Mouse (Mus musculus) hindbrain, embryonic 13.5 days (tissue): ENCODE data around the gene C730034F03Rik. TPM values are rescaled to one million over a fixed set of nuclear protein-coding genes. Genes with fewer than 3 reads are reported as not detected.

Experiments
- ATAC-seq: fragments of 200-750 bp; cut with Nextera tagmentation; 2 replicates; pipeline ENCODE4 v1.8.0; 2017; ENCODE audit warnings: moderate TSS enrichment; ENCODE audit not compliant: low FRiP score
- H3K27ac ChIP-seq: fragments of 300-500 bp; sonication (generic); 2 replicates; pipeline ENCODE4 v1.5.1; 2015; ENCODE audit warnings: inconsistent platforms, mild to moderate bottlenecking, moderate library complexity
- H3K27me3 ChIP-seq: fragments of 300-500 bp; sonication (generic); 2 replicates; pipeline ENCODE4 v1.6.1; 2015; ENCODE audit warnings: mild to moderate bottlenecking, inconsistent platforms
- H3K36me3 ChIP-seq: fragments of 300-500 bp; sonication (generic); 2 replicates; pipeline ENCODE4 v1.6.1; 2015; ENCODE audit warnings: mild to moderate bottlenecking, inconsistent platforms
- H3K4me1 ChIP-seq: fragments of 300-500 bp; sonication (generic); replicated peaks from 2 replicates; pipeline ENCODE4 v1.6.1; 2015; ENCODE audit warnings: inconsistent platforms
- H3K4me2 ChIP-seq: fragments of 300-500 bp; sonication (generic); 2 replicates; pipeline ENCODE4 v1.6.1; 2015; ENCODE audit warnings: inconsistent platforms, mild to moderate bottlenecking, moderate library complexity
- H3K4me3 ChIP-seq: fragments of 300-500 bp; sonication (generic); 2 replicates; pipeline ENCODE4 v1.5.1; 2015; ENCODE audit warnings: mild to moderate bottlenecking, inconsistent platforms
- H3K9ac ChIP-seq: fragments of 300-500 bp; sonication (generic); 2 replicates; pipeline ENCODE4 v1.6.1; 2015; ENCODE audit warnings: mild to moderate bottlenecking, inconsistent platforms
- H3K9me3 ChIP-seq: fragments of 300-500 bp; sonication (generic); 2 replicates; pipeline ENCODE4 v1.6.1; 2016; ENCODE audit warnings: inconsistent platforms
- WGBS: fragments of 180-500 bp; shearing (Covaris S2); methylation state at CpG from one replicate; pipeline ENCODE4 v1.1.7; 2015; 5-methylcytosine and 5-hydroxymethylcytosine counted together
- polyA plus RNA-seq: library from polyadenylated mRNA; unstranded; fragments of >200 nt; fragmentation: Nextera tagmentation; extraction: Ambion mirVana; gene quantifications from 2 replicates; pipeline ENCODE4 v1.2.1, GENCODE M21; 2015

The C730034F03Rik gene
- polyA plus RNA-seq = 5.4 and 8.2 TPM in 2 replicates

- peak within 1 kb of the TSS; percentile 90 for H3K4me2 ChIP-seq
- peak within 1 kb of the TSS; percentile 78 for H3K4me3 ChIP-seq
- peak within 1 kb of the TSS; percentile 98 for H3K27ac ChIP-seq
- H3K36me3 ChIP-seq = peaks cover 26% of the 10 kb centered on the region
- H3K4me1 ChIP-seq = peaks cover 28% of the 10 kb centered on the region
- no peaks in the 10 kb centered on the region for H3K9me3 ChIP-seq
- under 1% methylated on average over 70 of the region's 70 CpGs for WGBS
- ATAC-seq = peak; percentile 95
- peak within 1 kb of the TSS; percentile 84 for H3K9ac ChIP-seq
- H3K27me3 ChIP-seq = no peaks in the 10 kb centered on the region
Observed at GRCm38 (mm10) chr15:89429352-89430221, at the start of gene C730034F03Rik, which contains the start of the genes Gm44502 and Chkb. Gene C730034F03Rik (plus strand): TSS chr15:89429589. Gene Gm44502 (minus strand): TSS chr15:89429696. Gene Chkb (minus strand): TSS chr15:89429908.

DNA sequence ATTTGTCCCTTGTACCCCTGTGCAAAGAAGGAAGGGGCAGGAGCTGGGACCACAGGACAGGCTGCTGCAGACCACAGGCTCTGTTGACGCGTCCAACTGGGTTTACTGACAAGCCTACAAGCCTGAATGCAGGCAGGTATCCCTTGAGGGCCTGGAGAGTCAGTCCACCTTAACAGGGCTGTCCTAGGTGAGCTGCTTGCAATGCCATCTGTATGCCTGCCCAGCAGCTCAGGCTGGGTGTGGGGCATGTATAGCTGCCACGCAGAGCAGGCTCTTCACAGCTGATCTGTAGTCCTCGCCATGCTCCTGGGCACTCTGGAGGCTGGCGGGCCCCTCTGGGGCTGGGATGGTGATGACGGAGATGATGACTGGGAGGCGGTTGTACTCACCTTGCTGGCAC lies 44.8 kb upstream of the C730034F03Rik start, which contains the start of gene Klhdc7b:
Klhdc7b (plus strand) TSS at position 301 of the 400 bp plus-strand sequence.
- 89% methylated on average over 7 of the region's 7 CpGs for WGBS
- H3K4me1 ChIP-seq = no peaks in the 10 kb centered on the region
- no peaks in the 10 kb centered on the region for H3K9me3 ChIP-seq
- H3K27ac ChIP-seq = no peak within 1 kb of the TSS
- no peak within 1 kb of the TSS for H3K4me2 ChIP-seq
- ATAC-seq = no peak
- H3K4me3 ChIP-seq = no peak within 1 kb of the TSS
- peaks cover 25% of the 10 kb centered on the region for H3K27me3 ChIP-seq
- H3K36me3 ChIP-seq = no peaks in the 10 kb centered on the region
- H3K9ac ChIP-seq = no peak within 1 kb of the TSS

- Histone ChIP-seq H3K9me3 (no peaks in the 10 kb centered on the region), H3K27ac (no peak overlapping the region), H3K4me1 (no peaks in the 10 kb centered on the region), H3K4me2 (no peak overlapping the region), H3K9ac (no peak overlapping the region), H3K36me3 (no peaks in the 10 kb centered on the region), H3K4me3 (no peak overlapping the region), H3K27me3 (peaks cover 7% of the 10 kb centered on the region; the same call in 1 of the 2 replicates)
- ATAC-seq = no peak
- WGBS = 50% methylated on average over 12 of the region's 12 CpGs
Observed at GRCm38 (mm10) chr15:89387127-89387526, 42.3 kb upstream of the C730034F03Rik start.

- H3K9ac ChIP-seq = no peak overlapping the region
- H3K27ac ChIP-seq = no peak overlapping the region
- no peak overlapping the region for H3K4me2 ChIP-seq
- no peaks in the 10 kb centered on the region for H3K9me3 ChIP-seq
- peaks cover 7% of the 10 kb centered on the region; the same call in 1 of the 2 replicates for H3K27me3 ChIP-seq
- H3K4me3 ChIP-seq = no peak overlapping the region
- no peaks in the 10 kb centered on the region for H3K36me3 ChIP-seq
- no peak for ATAC-seq
- 91% methylated on average over 10 of the region's 10 CpGs for WGBS
- no peaks in the 10 kb centered on the region for H3K4me1 ChIP-seq
Observed at GRCm38 (mm10) chr15:89390081-89390480, 39.3 kb upstream of the C730034F03Rik start.

DNA sequence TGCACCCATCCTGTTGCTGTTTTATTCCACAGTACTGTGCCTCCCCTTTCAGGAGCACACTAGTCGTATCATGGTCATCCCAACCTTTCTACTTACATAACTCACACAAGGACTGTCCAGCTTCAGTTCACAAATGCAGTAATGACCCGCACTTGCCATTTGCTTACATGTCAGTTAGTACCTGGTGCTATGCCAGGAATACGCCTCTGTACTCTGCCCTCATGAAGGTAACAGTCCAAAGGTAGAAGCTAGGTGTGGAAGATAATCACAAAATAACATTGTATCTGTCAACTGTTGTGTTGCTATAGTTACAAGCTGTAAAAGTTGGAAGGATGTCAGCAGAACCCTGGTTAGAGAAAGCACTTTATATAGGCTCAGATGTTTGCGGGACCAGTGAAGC lies 32.5 kb upstream of the C730034F03Rik start:
- H3K9ac ChIP-seq = no peak overlapping the region
- no peaks in the 10 kb centered on the region for H3K27me3 ChIP-seq
- no peaks in the 10 kb centered on the region for H3K9me3 ChIP-seq
- H3K4me3 ChIP-seq = no peak overlapping the region
- H3K4me2 ChIP-seq = no peak overlapping the region
- ATAC-seq = no peak
- H3K27ac ChIP-seq = no peak overlapping the region
- WGBS = 94% methylated on average over 4 of the region's 4 CpGs
- H3K36me3 ChIP-seq = no peaks in the 10 kb centered on the region
- H3K4me1 ChIP-seq = no peaks in the 10 kb centered on the region

DNA sequence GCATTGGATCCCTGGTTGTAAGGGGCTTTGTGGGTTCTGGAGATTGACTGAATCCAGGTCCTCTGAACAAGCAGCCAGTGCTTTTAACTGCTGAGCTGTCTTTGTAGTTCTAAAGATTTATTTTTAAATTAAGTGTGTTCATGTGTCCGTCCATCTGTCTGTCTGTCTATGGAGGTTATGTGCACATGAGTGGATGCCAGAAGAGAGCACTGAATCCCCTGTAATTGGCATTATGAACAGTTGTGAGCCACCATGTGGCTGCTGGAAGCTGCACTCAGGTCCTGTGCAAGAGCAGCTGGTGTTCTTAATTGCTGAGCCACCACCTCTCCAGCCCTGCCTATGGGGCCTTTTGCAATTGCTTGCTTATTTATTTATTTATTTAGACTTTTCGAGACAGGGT lies 31.2 kb upstream of the C730034F03Rik start:
- ATAC-seq = no peak
- Histone ChIP-seq H3K9ac (no peak overlapping the region), H3K4me2 (no peak overlapping the region), H3K27ac (no peak overlapping the region), H3K9me3 (no peaks in the 10 kb centered on the region), H3K36me3 (no peaks in the 10 kb centered on the region), H3K4me3 (no peak overlapping the region), H3K27me3 (no peaks in the 10 kb centered on the region), H3K4me1 (no peaks in the 10 kb centered on the region)
- 77% methylated on average over 2 of the region's 2 CpGs for WGBS

DNA sequence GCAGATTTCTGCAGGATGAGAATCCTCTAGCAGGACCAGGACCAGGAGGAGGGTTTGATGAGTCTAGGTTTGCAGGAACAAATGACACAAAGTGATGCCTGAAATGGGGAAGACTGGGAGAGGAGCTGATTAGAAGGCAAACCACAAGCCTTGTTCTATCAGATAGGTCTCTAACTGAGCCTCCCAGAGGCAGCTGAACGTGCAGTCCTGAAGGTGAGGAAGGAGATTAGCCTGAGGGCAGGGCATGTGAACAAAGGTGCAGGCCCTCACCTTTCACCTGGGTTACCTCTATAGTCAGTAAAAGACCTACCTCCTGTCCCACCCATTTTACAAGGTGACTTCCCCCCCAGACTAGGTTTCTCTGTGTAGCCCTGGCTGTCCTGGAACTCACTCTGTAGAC lies 29.7 kb upstream of the C730034F03Rik start:
- H3K4me1 ChIP-seq = no peaks in the 10 kb centered on the region
- ATAC-seq = no peak
- H3K4me2 ChIP-seq = no peak overlapping the region
- H3K27ac ChIP-seq = no peak overlapping the region
- H3K36me3 ChIP-seq = no peaks in the 10 kb centered on the region
- H3K27me3 ChIP-seq = no peaks in the 10 kb centered on the region
- no peak overlapping the region for H3K4me3 ChIP-seq
- H3K9ac ChIP-seq = no peak overlapping the region
- H3K9me3 ChIP-seq = no peaks in the 10 kb centered on the region
- 90% methylated on average over 1 of the region's 1 CpGs for WGBS

DNA sequence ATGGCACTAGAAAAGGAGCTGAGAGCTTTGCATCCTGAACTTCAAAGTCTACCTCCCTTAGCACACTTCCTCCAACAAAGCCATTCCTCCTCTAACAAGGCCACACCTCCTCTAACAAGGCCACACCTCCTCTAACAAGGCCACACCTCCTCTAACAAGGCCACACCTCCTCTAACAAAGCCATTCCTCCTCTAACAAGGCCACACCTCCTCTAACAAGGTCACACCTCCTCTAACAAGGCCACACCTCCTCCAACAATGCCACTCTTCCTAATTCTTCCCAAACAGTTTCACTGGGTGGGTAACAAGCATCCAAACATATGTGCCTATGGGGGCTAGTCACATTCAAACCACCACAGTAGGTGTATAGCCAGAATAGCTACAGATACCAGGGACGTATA lies 26.9 kb upstream of the C730034F03Rik start:
- Histone ChIP-seq H3K27me3 (no peaks in the 10 kb centered on the region), H3K9ac (no peak overlapping the region), H3K36me3 (no peaks in the 10 kb centered on the region), H3K4me3 (no peak overlapping the region), H3K27ac (no peak overlapping the region), H3K4me2 (no peak overlapping the region), H3K4me1 (no peaks in the 10 kb centered on the region), H3K9me3 (0 out of 2 replicates have a peak, but pooled peaks cover 3% of the 10 kb centered on the region)
- no peak for ATAC-seq
- 87% methylated on average over 1 of the region's 1 CpGs for WGBS

DNA sequence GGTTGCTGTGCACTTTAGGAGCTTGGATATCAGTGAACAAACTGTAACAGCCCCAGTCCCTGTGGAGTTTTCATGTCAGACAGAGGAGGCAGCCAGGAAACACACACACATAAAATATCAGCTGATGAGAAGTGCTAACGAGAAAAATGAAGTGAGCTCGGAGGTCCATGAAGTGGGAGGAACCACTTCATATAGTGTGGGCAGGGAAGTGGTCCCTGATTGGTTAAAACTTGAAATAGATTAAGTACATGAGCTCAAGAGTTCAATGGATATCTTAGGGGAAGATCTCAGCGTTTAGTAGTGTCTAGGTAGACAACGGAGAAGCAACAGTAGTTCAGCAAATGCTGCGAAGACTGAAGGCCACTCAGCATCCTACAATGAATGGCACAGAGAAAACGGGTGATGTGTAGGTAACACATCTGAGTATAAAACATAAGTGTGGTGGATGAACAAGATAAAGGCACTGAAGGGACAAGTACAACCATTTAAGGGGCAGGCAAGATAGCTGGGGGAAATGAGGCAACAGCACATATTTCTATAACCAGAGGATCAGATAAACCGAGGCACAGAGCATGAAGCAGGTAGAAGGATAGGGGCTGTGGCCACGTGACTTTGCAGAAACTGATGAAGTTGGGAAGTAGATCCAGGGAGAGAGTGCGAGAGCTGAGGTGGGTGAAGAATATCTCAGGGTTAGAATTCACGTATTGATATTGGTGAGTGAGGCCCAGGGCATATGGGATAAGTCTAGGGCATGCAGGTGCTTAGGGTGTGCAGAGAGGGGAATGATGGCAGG lies 24.4 kb upstream of the C730034F03Rik start:
- Histone ChIP-seq H3K9me3 (peaks cover 13% of the 10 kb centered on the region), H3K4me3 (no peak overlapping the region), H3K27me3 (no peaks in the 10 kb centered on the region), H3K4me1 (no peaks in the 10 kb centered on the region), H3K4me2 (no peak overlapping the region), H3K27ac (no peak overlapping the region), H3K36me3 (no peaks in the 10 kb centered on the region), H3K9ac (no peak overlapping the region)
- ATAC-seq = no peak
- WGBS = 88% methylated on average over 10 of the region's 10 CpGs

DNA sequence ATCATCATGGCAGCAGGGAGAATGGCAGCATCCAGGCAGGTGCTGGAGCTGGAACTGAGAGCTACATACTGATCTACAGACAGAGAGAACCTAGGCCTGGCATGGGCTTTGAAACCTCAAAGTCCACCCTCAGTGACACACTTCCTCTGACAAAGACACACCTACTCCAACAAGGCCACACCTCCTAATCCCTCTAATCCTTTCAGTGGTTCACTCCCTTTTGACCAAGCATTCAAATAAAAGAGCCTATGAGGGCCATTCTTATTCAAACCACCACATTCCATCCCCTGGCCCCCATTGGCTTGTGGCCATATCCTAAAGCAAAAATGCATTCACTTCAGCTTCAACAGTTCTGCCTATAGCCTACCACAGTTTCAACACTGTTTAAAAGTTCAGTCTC lies 22.7 kb upstream of the C730034F03Rik start:
- no peaks in the 10 kb centered on the region for H3K4me1 ChIP-seq
- H3K9me3 ChIP-seq = peaks cover 13% of the 10 kb centered on the region
- no peak overlapping the region for H3K4me3 ChIP-seq
- no peak overlapping the region for H3K9ac ChIP-seq
- H3K4me2 ChIP-seq = no peak overlapping the region
- no peak overlapping the region for H3K27ac ChIP-seq
- no peaks in the 10 kb centered on the region for H3K27me3 ChIP-seq
- ATAC-seq = no peak
- no peaks in the 10 kb centered on the region for H3K36me3 ChIP-seq

- Histone ChIP-seq H3K9me3 (peaks cover 13% of the 10 kb centered on the region), H3K27me3 (no peaks in the 10 kb centered on the region), H3K4me3 (no peak within 1 kb of the TSS), H3K27ac (no peak within 1 kb of the TSS), H3K9ac (no peak within 1 kb of the TSS), H3K36me3 (no peaks in the 10 kb centered on the region), H3K4me2 (no peak within 1 kb of the TSS), H3K4me1 (no peaks in the 10 kb centered on the region)
- 88% methylated on average over 22 of the region's 24 CpGs for WGBS
- ATAC-seq = no peak
Observed at GRCm38 (mm10) chr15:89410118-89410517, 19.3 kb upstream of the C730034F03Rik start, which contains the start of gene Syce3. Gene Syce3 (minus strand): TSS chr15:89410503.

DNA sequence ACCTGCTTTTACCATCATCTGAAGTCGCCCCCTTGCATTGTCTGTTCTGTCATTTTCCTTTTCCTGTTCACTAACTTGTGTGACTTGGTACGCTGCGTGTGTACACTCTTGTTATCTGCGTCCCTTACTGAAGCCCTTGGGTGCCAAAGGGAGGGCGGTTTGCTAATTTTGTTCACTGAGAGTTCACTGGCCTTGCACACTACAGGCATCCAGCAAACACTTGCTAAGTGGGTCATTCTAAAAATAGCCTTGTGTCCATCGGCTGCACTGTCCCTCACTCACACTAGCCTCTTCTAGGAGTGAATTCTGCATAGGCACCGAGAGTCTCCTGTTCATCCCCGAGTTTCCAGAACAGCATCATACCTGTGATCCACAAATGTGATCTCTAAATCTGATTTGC lies 14.1 kb upstream of the C730034F03Rik start:
- 94% methylated on average over 8 of the region's 8 CpGs for WGBS
- no peak overlapping the region for H3K4me2 ChIP-seq
- no peaks in the 10 kb centered on the region for H3K4me1 ChIP-seq
- no peaks in the 10 kb centered on the region for H3K27me3 ChIP-seq
- peaks cover 43% of the 10 kb centered on the region for H3K36me3 ChIP-seq
- no peak overlapping the region for H3K4me3 ChIP-seq
- no peak overlapping the region for H3K9ac ChIP-seq
- no peak for ATAC-seq
- H3K27ac ChIP-seq = no peak overlapping the region
- no peaks in the 10 kb centered on the region for H3K9me3 ChIP-seq
